Mouse (Mus musculus) intestine, embryonic 14.5 days (tissue): Measurements from ENCODE around the gene Zfp579. TPM values are rescaled to one million over a fixed set of nuclear protein-coding genes. Genes with fewer than 3 reads are reported as not detected.

ENCODE experiments used
- ATAC-seq: fragments of 200-750 bp; cut with Nextera tagmentation; replicated peaks from 2 replicates; pipeline ENCODE4 v1.8.0; 2017; ENCODE audit warnings: low read depth, moderate number of reproducible peaks, moderate TSS enrichment, moderate library complexity; ENCODE audit not compliant: low FRiP score, low TSS enrichment
- DNase-seq: peaks from one replicate; pipeline ENCODE4 v3.0.0-alpha.2; 2018; ENCODE audit warnings: low spot score
- H3K27ac ChIP-seq: fragments of 300-500 bp; sonication (generic); 2 replicates; pipeline ENCODE4 v1.5.1; 2014; ENCODE audit warnings: low read depth, mild to moderate bottlenecking, control low read depth
- H3K27me3 ChIP-seq: fragments of 300-500 bp; sonication (generic); replicated peaks from 2 replicates; pipeline ENCODE4 v1.6.1; 2014; ENCODE audit warnings: low read length, control low read depth; ENCODE audit not compliant: control insufficient read depth, insufficient read depth
- H3K36me3 ChIP-seq: fragments of 300-500 bp; sonication (generic); 2 replicates; pipeline ENCODE4 v1.6.1; 2014; ENCODE audit warnings: low read length, control low read depth; ENCODE audit not compliant: control insufficient read depth, insufficient read depth
- H3K4me1 ChIP-seq: fragments of 300-500 bp; sonication (generic); replicated peaks from 2 replicates; pipeline ENCODE4 v1.6.1; 2014; ENCODE audit warnings: low read length, control low read depth, mixed read lengths; ENCODE audit not compliant: control insufficient read depth, insufficient read depth
- H3K4me2 ChIP-seq: fragments of 300-500 bp; sonication (generic); 2 replicates; pipeline ENCODE4 v1.6.1; 2014; ENCODE audit warnings: low read length
- H3K4me3 ChIP-seq: fragments of 300-500 bp; sonication (generic); 2 replicates; pipeline ENCODE4 v1.5.1; 2014; ENCODE audit warnings: low read depth, low read length, control low read depth, mixed read lengths
- H3K9ac ChIP-seq: fragments of 300-500 bp; sonication (generic); 2 replicates; pipeline ENCODE4 v1.6.1; 2014; ENCODE audit warnings: mild to moderate bottlenecking, low read length
- H3K9me3 ChIP-seq: fragments of 300-500 bp; sonication (generic); 2 replicates; pipeline ENCODE4 v1.6.1; 2016; ENCODE audit warnings: low read length, control low read depth; ENCODE audit not compliant: control insufficient read depth
- WGBS: fragments of 180-500 bp; shearing (Covaris S2); extraction: QIAGEN DNeasy Blood & Tissue Kit; methylation state at CpG from one replicate; pipeline ENCODE4 v1.1.7; 2014; 5-methylcytosine and 5-hydroxymethylcytosine counted together
- polyA plus RNA-seq: library from polyadenylated mRNA; unstranded; fragments of >200 nt; fragmentation: Nextera tagmentation; extraction: Ambion mirVana; gene quantifications from 2 replicates; pipeline ENCODE4 v1.2.1, GENCODE M21; 2014

Zfp579 gene
- polyA plus RNA-seq, 1 experiment from 2014 or later = 35.4 TPM

GRCm38 (mm10) chr7:4942673-4943072 lies 53.3 kb downstream of the Zfp579 start:
- no peak overlapping the region for H3K4me3 ChIP-seq

GRCm38 (mm10) chr7:4940068-4940479 lies 55.9 kb downstream of the Zfp579 start:
- no peak overlapping the region for H3K4me3 ChIP-seq
- no peak overlapping the region for H3K27ac ChIP-seq
- no peaks in the 10 kb centered on the region for H3K36me3 ChIP-seq
- no peaks in the 10 kb centered on the region for H3K27me3 ChIP-seq
- H3K4me1 ChIP-seq = 0 out of 2 replicates have a peak, but pooled peaks cover 3% of the 10 kb centered on the region
- peak; percentile 93 for DNase-seq
- H3K4me2 ChIP-seq = no peak overlapping the region
- H3K9ac ChIP-seq = no peak overlapping the region
- ATAC-seq = peak; percentile 68
- H3K9me3 ChIP-seq = no peaks in the 10 kb centered on the region
- WGBS = 14% methylated on average over 9 of the region's 9 CpGs

More at GRCm38 (mm10) chr7:4942673-4943072, 53.3 kb downstream of the Zfp579 start:
- ATAC-seq (no peak), DNase-seq (no peak)
- Histone ChIP-seq H3K4me1 (0 out of 2 replicates have a peak, but pooled peaks cover 3% of the 10 kb centered on the region), H3K27ac (no peak overlapping the region), H3K4me2 (no peak overlapping the region), H3K36me3 (no peaks in the 10 kb centered on the region), H3K9ac (no peak overlapping the region), H3K9me3 (no peaks in the 10 kb centered on the region), H3K27me3 (no peaks in the 10 kb centered on the region)
- 56% methylated on average over 5 of the region's 5 CpGs for WGBS

GRCm38 (mm10) chr7:4938456-4938855 lies 57.5 kb downstream of the Zfp579 start:
- Histone ChIP-seq H3K4me3 (no peak overlapping the region), H3K4me2 (no peak overlapping the region), H3K27ac (no peak overlapping the region), H3K9me3 (0 out of 2 replicates have a peak, but pooled peaks cover 4% of the 10 kb centered on the region), H3K9ac (no peak overlapping the region), H3K4me1 (0 out of 2 replicates have a peak, but pooled peaks cover 1% of the 10 kb centered on the region), H3K36me3 (no peaks in the 10 kb centered on the region), H3K27me3 (no peaks in the 10 kb centered on the region)
- DNase-seq (peak; percentile 76), ATAC-seq (no peak)
- 40% methylated on average over 2 of the region's 2 CpGs for WGBS

- ATAC-seq (no peak), DNase-seq (no peak)
- no peak overlapping the region for H3K27ac ChIP-seq
- H3K4me1 ChIP-seq = no peaks in the 10 kb centered on the region
- no peak overlapping the region for H3K9ac ChIP-seq
- no peaks in the 10 kb centered on the region for H3K36me3 ChIP-seq
- no peak overlapping the region for H3K4me2 ChIP-seq
- H3K27me3 ChIP-seq = no peaks in the 10 kb centered on the region
- no peak overlapping the region for H3K4me3 ChIP-seq
- 0 out of 2 replicates have a peak, but pooled peaks cover 4% of the 10 kb centered on the region for H3K9me3 ChIP-seq
- WGBS = 81% methylated on average over 10 of the region's 11 CpGs
These were observed 58.6 kb downstream of the Zfp579 start for GRCm38 (mm10) chr7:4937392-4937791.

- no peak overlapping the region for H3K27ac ChIP-seq
- 81% methylated on average over 10 of the region's 10 CpGs for WGBS
- no peak for DNase-seq
These were observed 59.1 kb downstream of the Zfp579 start for GRCm38 (mm10) chr7:4936832-4937231.

GRCm38 (mm10) chr7:4934160-4934914 lies 61.6 kb downstream of the Zfp579 start:
- H3K36me3 ChIP-seq = no peaks in the 10 kb centered on the region
- no peak overlapping the region for H3K9ac ChIP-seq
- H3K9me3 ChIP-seq = 0 out of 2 replicates have a peak, but pooled peaks cover 4% of the 10 kb centered on the region
- H3K4me3 ChIP-seq = no peak overlapping the region
- 78% methylated on average over 4 of the region's 4 CpGs for WGBS
- ATAC-seq (no peak), DNase-seq (no peak)
- no peak overlapping the region for H3K27ac ChIP-seq
- H3K4me2 ChIP-seq = no peak overlapping the region
- H3K27me3 ChIP-seq = no peaks in the 10 kb centered on the region
- no peaks in the 10 kb centered on the region for H3K4me1 ChIP-seq

More at GRCm38 (mm10) chr7:4936832-4937231, 59.1 kb downstream of the Zfp579 start:
- Histone ChIP-seq H3K4me3 (no peak overlapping the region), H3K36me3 (no peaks in the 10 kb centered on the region), H3K27me3 (no peaks in the 10 kb centered on the region), H3K4me2 (no peak overlapping the region), H3K9ac (no peak overlapping the region), H3K9me3 (0 out of 2 replicates have a peak, but pooled peaks cover 4% of the 10 kb centered on the region), H3K4me1 (no peaks in the 10 kb centered on the region)
- no peak for ATAC-seq

Other genes with a start within 250 kb of the Zfp579 start
- 54.1 and 61.8 TPM in 2 replicates for gene Cox6b2, start 243.1 kb downstream of the Zfp579 start, polyA plus RNA-seq
- not detected in 2 replicates for gene Fam71e2, start 224.9 kb downstream of the Zfp579 start, polyA plus RNA-seq
- gene Il11, start 213.3 kb downstream of the Zfp579 start, polyA plus RNA-seq = 0.28 TPM in 1 of 2 replicates, not detected in the other
- 0.52 TPM in 1 of 2 replicates, not detected in the other for gene Tmem190, start 213.2 kb downstream of the Zfp579 start, polyA plus RNA-seq
- gene Tmem238, start 206.5 kb downstream of the Zfp579 start, polyA plus RNA-seq = 14.5 and 24.3 TPM in 2 replicates
- 293 and 321 TPM in 2 replicates for gene Rpl28, start 203.3 kb downstream of the Zfp579 start, polyA plus RNA-seq
- gene Ube2s, start 183.6 kb downstream of the Zfp579 start, polyA plus RNA-seq = 354 and 371 TPM in 2 replicates
- gene Shisa7, start 151.5 kb downstream of the Zfp579 start, polyA plus RNA-seq = 0.30 and 0.42 TPM in 2 replicates
- gene Isoc2b, start 125.9 kb downstream of the Zfp579 start, polyA plus RNA-seq = 6.3 and 8.9 TPM in 2 replicates
- 0.96 and 1.0 TPM in 2 replicates for gene Isoc2a, start 119.0 kb downstream of the Zfp579 start, polyA plus RNA-seq
- not detected in 2 replicates for gene Gm36210, start 89.6 kb downstream of the Zfp579 start, polyA plus RNA-seq
- 3.3 and 4.0 TPM in 2 replicates for gene Zfp628, start 80.9 kb downstream of the Zfp579 start, polyA plus RNA-seq
- 3.1 and 3.3 TPM in 2 replicates for gene Nat14, start 74.1 kb downstream of the Zfp579 start, polyA plus RNA-seq
- gene Ssc5d, start 70.4 kb downstream of the Zfp579 start, polyA plus RNA-seq = 3.7 and 4.0 TPM in 2 replicates
- 0.23 and 0.26 TPM in 2 replicates for gene Sbk2, start 31.8 kb downstream of the Zfp579 start, polyA plus RNA-seq
- gene Sbk3, start 25.0 kb downstream of the Zfp579 start, polyA plus RNA-seq = 0.16 TPM in 1 of 2 replicates, not detected in the other
- 15.7 and 16.0 TPM in 2 replicates for gene Zfp524, start 18.3 kb upstream of the Zfp579 start, polyA plus RNA-seq
- gene Fiz1, start 18.5 kb upstream of the Zfp579 start, polyA plus RNA-seq = 37.5 and 40.3 TPM in 2 replicates
- 1.0 and 2.0 TPM in 2 replicates for gene Gm44973, start 19.3 kb upstream of the Zfp579 start, polyA plus RNA-seq
- 6.2 and 7.2 TPM in 2 replicates for gene Zfp865, start 24.2 kb upstream of the Zfp579 start, polyA plus RNA-seq
- 15.1 and 17.1 TPM in 2 replicates for gene Ccdc106, start 24.4 kb upstream of the Zfp579 start, polyA plus RNA-seq
- not detected in 2 replicates for gene 4632433K11Rik, start 38.0 kb upstream of the Zfp579 start, polyA plus RNA-seq
- gene Zfp784, start 42.3 kb upstream of the Zfp579 start, polyA plus RNA-seq = 4.8 and 6.3 TPM in 2 replicates
- 38.3 and 40.1 TPM in 2 replicates for gene Zfp580, start 55.4 kb upstream of the Zfp579 start, polyA plus RNA-seq
- 129 and 133 TPM in 2 replicates for gene U2af2, start 66.0 kb upstream of the Zfp579 start, polyA plus RNA-seq
- gene Epn1, start 84.1 kb upstream of the Zfp579 start, polyA plus RNA-seq = 57.8 and 65.1 TPM in 2 replicates
- not detected in 2 replicates for gene Rfpl4, start 120.8 kb upstream of the Zfp579 start, polyA plus RNA-seq
- 0.54 and 0.72 TPM in 2 replicates for gene Rasl2-9, start 129.8 kb upstream of the Zfp579 start, polyA plus RNA-seq
- not detected in 2 replicates for gene Vmn1r55, start 153.5 kb upstream of the Zfp579 start, polyA plus RNA-seq
- gene Vmn1r56, start 200.6 kb upstream of the Zfp579 start, polyA plus RNA-seq = not detected in 2 replicates
- not detected in 2 replicates for gene Vmn1r57, start 222.3 kb upstream of the Zfp579 start, polyA plus RNA-seq